Mouse (Mus musculus): ENCODE measurements around the gene Slc44a2.
"Not testable (repeated sequence)": the region's sequence is repeated elsewhere in the genome, so short reads cannot be mapped to it uniquely, and the experiment has no call there.

Gene Slc44a2

DNA sequence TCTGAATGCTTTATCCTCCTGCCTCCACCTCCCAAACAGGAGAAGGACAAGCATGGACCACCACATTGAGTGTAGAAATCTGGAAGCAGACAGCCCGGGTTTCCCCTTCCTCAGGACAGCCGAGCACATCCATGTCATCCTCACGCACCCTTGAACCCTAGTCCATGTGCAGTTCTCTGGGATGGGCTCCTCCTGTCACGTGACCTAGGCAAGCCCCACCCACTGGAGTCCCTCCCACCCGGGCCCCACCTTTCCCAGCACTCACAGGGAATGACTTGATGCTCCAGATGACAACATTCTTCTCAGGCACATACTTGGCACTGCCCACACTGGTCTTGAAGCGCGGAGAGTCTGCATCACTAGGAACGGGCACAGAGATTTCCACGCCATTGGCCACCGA, 21.5 kb upstream of the Slc44a2 start:
- in situ Hi-C loops (cut with MboI; ENCODE audit: low sequenced_read_pairs), result no loop called here

DNA sequence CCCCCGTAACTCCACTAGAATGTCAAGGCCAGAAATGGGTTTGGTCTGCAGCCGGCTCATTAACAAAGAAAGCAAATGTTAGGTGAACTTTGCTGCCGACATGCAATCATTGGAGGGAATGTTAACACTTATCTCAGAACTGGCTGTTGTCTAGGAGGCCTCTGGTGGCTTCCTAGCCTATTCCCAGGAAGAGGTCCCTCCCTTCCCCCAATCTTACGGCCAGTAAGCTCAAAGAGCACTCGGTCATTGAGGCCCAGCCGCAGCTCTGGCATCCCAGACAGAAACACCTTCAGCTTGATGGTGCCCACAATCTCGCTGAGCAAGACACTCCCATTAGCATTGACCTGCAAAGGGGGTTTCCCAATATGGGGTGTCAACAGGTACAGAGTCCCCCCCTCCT, 15.4 kb upstream of the Slc44a2 start:
- in situ Hi-C loops (cut with MboI; ENCODE audit: low sequenced_read_pairs), result no loop called here

GRCm38 (mm10) chr9:21309150-21309741, 11.3 kb upstream of the Slc44a2 start:
- in situ Hi-C loops (cut with MboI; ENCODE audit: low sequenced_read_pairs), result no loop called here

DNA sequence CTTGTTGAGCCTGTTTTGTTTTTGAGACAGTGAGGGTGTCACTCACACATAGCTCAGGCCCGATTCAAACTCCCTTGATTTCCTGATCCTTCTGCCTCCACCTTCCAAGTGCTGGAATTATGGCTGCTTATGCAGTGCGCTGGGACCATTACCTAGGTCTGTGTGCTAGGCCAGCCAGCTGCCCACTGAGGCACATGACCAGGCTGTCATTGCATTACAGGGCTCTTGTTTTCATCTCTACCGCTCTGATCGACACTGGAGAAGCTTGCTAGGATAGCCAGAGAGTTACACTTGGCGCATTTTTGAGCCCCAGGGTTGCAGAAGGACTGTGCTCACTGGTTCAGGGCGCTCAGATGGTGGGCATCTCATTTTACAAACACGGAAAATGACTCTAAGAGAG, 8.8 kb upstream of the Slc44a2 start:
- in situ Hi-C loops (cut with MboI; ENCODE audit: low sequenced_read_pairs), result no loop called here

- in situ Hi-C loops (cut with MboI; ENCODE audit: low sequenced_read_pairs), result no loop called here
Measured at GRCm38 (mm10) chr9:21312134-21312533, 8.4 kb upstream of the Slc44a2 start, which contains the start of gene Ap1m2. Gene Ap1m2 (minus strand): TSS chr9:21312337.

DNA sequence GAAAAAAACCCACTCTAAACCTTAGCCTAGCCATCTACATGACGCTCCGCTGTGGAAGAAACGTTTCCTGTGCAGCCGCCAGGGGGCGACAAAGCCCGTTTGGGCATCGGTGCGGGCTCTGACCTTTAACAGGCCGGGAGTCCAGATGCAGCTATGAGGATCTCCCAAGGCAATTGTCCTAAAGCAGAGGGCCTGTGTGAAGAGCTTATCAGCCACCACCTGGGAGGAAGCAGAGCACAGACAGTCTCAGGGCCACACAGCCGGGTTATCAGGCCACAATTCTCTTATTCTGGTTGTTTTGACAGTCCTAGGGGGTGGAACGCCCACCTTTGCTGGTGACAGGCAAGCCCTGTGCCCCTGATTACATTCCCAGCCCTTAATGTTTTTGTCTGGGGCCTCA, 7.1 kb upstream of the Slc44a2 start:
- in situ Hi-C loops (cut with MboI; ENCODE audit: low sequenced_read_pairs), result no loop called here

DNA sequence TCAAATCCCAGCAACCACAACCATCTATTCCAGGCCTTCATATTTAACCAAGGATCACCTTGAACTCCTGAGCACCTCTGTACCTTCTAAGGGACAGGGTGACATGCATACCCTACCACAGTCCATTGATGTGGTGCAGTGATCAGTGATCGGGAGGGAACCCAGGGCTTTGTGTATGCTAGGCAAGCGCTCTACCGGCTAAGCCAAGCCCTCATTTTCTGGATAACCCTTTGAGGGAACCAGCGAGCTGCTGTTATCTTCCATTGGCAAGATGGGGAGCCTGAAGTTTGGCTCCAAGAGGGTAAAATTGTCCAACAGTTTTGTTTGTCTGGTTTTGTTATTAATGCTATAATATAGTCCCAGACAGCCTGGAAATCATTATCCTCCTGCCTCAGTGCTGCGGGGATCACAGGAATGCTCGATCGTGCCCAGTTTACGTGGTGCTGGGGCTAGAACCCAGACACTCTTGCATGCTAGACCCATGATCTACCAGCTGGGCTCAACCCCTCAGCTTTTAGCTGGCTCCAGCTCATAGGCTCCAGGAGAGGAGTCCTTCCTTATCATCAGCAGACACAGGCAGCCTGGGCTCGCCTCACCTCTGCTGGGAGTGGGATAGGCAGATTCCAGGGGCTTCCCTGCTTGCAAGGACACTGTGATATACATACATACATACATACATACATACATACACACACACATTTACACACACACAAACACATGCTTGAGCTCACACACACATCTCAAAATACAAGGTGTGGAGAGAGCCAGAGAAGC, 5.9 kb upstream of the Slc44a2 start:
- in situ Hi-C loops (cut with MboI; ENCODE audit: low sequenced_read_pairs), result loop anchor here (5.0 kb wide), 1 partner anchor 38 kb away; no protein-coding TSS in a partner anchor

DNA sequence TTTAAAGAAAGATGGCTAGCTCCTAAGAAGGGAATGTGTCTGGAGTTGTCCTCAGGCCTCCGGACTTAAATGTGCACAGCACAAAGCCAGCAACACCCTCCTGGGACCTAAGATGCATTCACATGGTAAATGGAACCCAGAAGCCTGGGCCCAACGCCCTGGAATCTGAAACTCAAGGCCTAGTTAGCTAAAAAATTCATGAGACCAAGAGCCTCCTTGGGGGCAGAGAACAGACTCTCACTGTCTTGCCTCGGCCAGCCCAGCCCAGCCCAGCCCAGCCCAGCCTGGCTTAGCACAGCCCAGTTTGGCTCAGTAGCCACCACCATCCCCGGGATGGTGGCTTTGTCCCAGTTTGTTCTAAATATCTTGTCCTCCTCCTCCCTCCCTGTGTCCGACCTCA, 5.1 kb upstream of the Slc44a2 start:
- in situ Hi-C loops (cut with MboI; ENCODE audit: low sequenced_read_pairs), result loop anchor here (5.0 kb wide), 1 partner anchor 37 kb away; no protein-coding TSS in a partner anchor

DNA sequence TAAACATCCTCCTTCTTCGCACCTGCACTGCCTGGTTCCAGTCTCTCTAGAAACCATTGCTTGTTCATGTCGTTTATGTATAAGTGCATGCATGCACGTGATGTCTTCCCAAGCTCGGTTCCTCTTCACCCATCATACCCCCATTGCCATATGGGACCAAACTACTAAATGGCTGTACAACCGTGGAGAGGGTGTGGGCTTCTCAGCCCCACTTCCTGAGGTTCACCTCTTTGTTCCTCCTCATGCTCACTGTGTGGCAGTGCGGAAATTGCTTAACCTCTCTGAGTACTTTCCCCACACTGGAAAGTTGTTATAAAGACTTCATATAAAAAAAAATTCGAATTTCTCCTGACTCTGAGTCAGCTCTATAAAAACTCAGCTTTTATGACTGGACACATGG, 3.8 kb upstream of the Slc44a2 start:
- in situ Hi-C loops (cut with MboI; ENCODE audit: low sequenced_read_pairs), result loop anchor here (5.0 kb wide), 1 partner anchor 36 kb away; no protein-coding TSS in a partner anchor

- in situ Hi-C loops (cut with MboI; ENCODE audit: low sequenced_read_pairs), result loop anchor here (5.0 kb wide), 1 partner anchor 34 kb away; no protein-coding TSS in a partner anchor
Measured at GRCm38 (mm10) chr9:21318792-21319191, 1.7 kb upstream of the Slc44a2 start.

DNA sequence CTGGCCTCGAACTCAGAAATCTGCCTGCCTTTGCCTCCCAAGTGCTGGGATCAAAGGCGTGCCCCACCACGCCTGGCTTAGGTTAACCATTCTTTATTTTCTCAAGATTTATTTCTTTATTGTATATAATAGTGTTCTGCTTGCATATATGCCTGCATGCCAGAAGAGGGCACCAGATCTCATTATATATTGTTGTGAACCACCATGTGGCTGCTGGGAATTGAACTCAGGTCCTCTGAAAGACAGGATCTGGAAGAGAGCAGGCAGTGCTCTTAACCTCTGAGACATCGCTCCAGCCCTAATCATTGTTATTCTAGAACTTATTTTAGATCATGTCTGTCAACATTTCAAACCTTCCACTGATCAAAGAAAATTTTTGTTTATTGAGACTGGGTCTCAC, 995 bp upstream of the Slc44a2 start:
- in situ Hi-C loops (cut with MboI; ENCODE audit: low sequenced_read_pairs), result loop anchor here (5.0 kb wide), 1 partner anchor 33 kb away; no protein-coding TSS in a partner anchor

GRCm38 (mm10) chr9:21320280-21320618, 249 bp upstream of the Slc44a2 start:
- in situ Hi-C loops (cut with MboI; ENCODE audit: low sequenced_read_pairs), result no loop called here

DNA sequence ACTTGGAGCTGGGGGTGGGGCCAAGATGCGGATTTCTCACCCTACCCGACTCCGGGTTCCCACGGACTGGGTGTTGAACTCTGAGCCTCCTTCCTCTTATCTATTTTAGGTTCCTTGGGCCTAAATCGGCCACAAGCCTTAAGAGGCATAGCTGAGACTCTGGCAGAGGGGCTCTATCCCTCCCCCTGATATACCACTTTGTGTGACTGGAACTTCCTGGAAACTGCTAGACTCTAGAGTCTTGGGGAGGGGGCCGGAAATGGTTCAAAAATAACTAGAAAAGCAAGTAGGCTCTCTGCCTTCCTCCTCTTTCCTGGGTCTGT, 976 bp downstream of the Slc44a2 start:
- in situ Hi-C loops (cut with MboI; ENCODE audit: low sequenced_read_pairs), result no loop called here

- in situ Hi-C loops (cut with MboI; ENCODE audit: low sequenced_read_pairs), result no loop called here
Measured at GRCm38 (mm10) chr9:21322211-21322916, 1.9 kb downstream of the Slc44a2 start.

DNA sequence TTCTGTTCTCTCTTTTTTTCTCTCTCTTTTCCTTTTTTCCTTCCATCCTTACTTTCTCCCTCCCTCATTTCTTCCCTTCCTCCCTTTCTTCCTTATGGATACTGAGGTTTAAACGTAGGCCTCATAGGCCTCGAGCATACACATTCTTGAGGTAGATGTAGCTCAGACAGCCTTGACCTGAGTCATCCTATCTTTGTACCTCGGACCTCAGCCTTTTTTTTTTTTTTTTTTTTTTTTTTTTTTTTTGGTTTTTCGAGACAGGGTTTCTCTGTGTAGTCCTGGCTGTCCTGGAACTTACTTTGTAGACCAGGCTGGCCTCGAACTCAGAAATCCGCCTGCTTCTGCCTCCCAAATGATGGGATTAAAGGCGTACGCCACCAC, 2.4 kb downstream of the Slc44a2 start:
- in situ Hi-C loops (cut with MboI; ENCODE audit: low sequenced_read_pairs), result not testable (repeated sequence)

GRCm38 (mm10) chr9:21324269-21324668, 3.8 kb downstream of the Slc44a2 start:
- in situ Hi-C loops (cut with MboI; ENCODE audit: low sequenced_read_pairs), result no loop called here

- in situ Hi-C loops (cut with MboI; ENCODE audit: low sequenced_read_pairs), result no loop called here
Measured at GRCm38 (mm10) chr9:21327569-21327968, 7.1 kb downstream of the Slc44a2 start.

DNA sequence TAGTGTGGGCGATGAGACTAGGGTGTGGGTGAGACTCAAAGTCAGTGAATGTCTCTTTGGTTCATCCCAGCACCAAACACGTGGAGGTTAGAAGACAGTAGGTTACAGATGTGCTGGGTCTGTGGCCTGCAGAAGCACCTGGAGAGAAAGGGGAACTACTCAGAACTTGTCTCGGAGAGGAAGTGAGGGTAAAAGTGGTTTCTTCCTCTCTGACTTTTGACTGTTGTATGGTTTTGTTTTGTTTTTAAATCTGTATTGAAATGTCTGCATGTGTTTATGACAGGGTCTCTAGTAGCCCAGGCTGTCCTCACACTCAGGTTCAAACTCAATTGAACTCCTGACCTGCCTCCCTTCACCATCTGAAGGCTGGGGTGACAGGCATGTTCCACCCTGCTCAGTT, 7.5 kb downstream of the Slc44a2 start:
- in situ Hi-C loops (cut with MboI; ENCODE audit: low sequenced_read_pairs), result no loop called here

DNA sequence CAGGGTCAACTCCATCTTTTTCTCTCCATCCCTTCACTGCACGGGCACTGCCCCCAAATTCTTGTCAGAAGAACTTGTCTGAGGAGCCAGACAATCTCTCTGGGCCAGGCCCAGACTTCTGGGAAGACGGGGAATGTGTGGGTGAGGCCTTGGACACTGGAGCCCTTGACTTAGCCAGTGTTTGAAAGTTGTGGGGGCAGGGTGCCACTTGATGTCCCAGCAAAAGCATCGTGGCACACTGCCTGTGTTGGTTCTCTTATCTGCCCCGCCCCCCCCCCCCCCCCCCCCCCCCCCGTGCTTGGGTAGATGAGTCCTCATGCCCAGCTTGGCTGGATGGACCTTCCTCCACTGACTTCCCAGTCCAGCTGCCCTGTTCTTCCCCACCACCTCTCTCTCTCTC, 8.5 kb downstream of the Slc44a2 start:
- in situ Hi-C loops (cut with MboI; ENCODE audit: low sequenced_read_pairs), result no loop called here

GRCm38 (mm10) chr9:21329699-21330289, 9.3 kb downstream of the Slc44a2 start:
- in situ Hi-C loops (cut with MboI; ENCODE audit: low sequenced_read_pairs), result no loop called here

DNA sequence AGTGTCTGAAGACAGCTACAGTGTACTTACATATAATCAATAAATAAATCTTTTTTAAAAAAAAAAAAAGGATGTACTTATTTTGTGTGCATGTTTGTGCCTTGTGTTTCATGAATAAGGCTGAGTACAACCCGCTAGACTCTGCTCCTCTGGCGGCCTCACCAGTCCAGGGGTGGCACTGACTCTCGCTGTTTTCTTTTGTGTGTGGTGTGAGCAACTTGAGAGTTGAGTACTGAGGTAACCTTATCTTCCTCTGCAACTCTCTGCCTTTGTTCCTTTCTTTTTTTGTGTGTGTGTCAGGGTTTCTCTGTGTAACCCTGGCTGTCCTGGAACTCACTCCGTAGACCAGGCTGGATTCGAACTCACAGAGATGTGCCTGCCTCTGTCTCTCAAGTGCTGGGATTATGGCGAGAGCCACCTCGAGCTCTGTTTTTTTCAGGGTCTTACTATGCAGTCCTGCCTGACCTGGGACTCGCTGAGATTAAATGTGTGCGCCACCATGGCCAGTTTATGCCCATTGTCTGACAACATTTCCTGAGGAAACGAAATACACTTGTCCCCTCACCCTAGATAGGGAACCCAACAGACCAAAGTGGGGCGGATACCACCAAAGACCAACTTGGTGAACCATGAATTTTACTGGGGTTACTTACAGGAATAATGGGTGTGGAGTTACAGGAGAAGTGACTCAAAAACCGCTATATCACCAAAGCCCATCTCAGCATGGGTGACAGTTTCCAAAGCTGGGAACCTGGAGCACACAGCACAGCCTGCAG, 11.1 kb downstream of the Slc44a2 start:
- in situ Hi-C loops (cut with MboI; ENCODE audit: low sequenced_read_pairs), result no loop called here

Data from CH12F3 (cell line).